Mouse (Mus musculus): Measurements from ENCODE around the gene Pck1. TPM values are rescaled to one million over a fixed set of nuclear protein-coding genes. Genes with fewer than 3 reads are reported as not detected.

Pck1 gene
- polyA plus RNA-seq, 1 experiment from 2014 or later, result not detected

Other genes starting within 250 kb of the Pck1 start
- 8.7 and 11.4 TPM in 2 replicates for gene Bmp7, start 212.7 kb upstream of the Pck1 start, polyA plus RNA-seq (2014; fragmentation: Nextera tagmentation; extraction: Ambion mirVana)
- 0.95 and 1.5 TPM in 2 replicates for gene Spo11, start 175.3 kb upstream of the Pck1 start, polyA plus RNA-seq (2014; fragmentation: Nextera tagmentation; extraction: Ambion mirVana)
- 148 and 156 TPM in 2 replicates for gene Rae1, start 152.9 kb upstream of the Pck1 start, polyA plus RNA-seq (2014; fragmentation: Nextera tagmentation; extraction: Ambion mirVana)
- gene Rbm38, start 132.6 kb upstream of the Pck1 start, polyA plus RNA-seq (2014; fragmentation: Nextera tagmentation; extraction: Ambion mirVana), result 29.9 and 31.1 TPM in 2 replicates
- gene Ctcfl, start 33.5 kb upstream of the Pck1 start, polyA plus RNA-seq (2014; fragmentation: Nextera tagmentation; extraction: Ambion mirVana), result not detected in 2 replicates
- gene Zbp1, start 65.9 kb downstream of the Pck1 start, polyA plus RNA-seq (2014; fragmentation: Nextera tagmentation; extraction: Ambion mirVana), result not detected in 2 replicates
- gene Pmepa1, start 123.5 kb downstream of the Pck1 start, polyA plus RNA-seq (2014; fragmentation: Nextera tagmentation; extraction: Ambion mirVana), result 6.9 and 8.8 TPM in 2 replicates